Comparison of ENCODE assay signal across 8 mouse cellular contexts in the genomic region with DNA sequence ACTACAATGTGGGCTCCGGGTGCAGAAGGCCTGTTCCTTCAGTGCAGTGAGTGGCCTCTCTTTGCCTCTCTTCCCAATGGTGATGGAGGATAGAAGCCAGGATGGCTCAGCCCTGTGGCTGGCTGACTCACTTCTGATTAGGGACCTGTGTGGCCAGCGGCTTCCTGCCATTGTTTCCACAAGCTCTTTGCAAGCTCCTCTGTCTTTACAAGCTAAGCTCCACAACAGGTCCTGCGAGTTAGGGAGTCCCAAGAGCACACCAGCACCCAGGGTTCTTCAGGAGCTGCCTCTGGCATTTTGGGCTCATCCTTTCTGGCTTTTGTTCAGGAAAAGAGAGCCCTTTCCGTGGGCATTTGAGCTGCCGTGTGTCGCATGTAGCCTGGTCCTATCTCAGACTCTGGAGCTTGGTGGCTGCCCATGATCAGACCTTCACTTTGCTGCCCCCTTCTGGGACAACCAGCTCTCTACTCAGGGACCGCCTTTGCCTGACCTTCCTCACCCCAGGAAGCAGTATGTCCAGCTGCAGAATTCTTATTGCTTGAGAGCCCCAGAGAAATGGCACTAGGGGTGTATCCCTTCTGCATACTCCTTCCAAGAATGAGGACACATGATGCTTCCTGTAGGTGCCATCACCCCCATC.
A peak's percentile ranks its signal among the peaks of the same experiment; 100 is the strongest.
DNase-seq lines count a peak whose midpoint lies in the region.

No protein-coding gene starts in this region.

- DNase-seq in Muller cell, postnatal 12 days (ENCODE audit: inconsistent ontology term) = peak; percentile 84
- DNase-seq in cerebellum, adult 18-20 months = peak; percentile 88 to 89
- DNase-seq in forelimb bud, embryonic 11.5 days (ENCODE audit: low read depth, low spot score) = peak; percentile 57
- peak; percentile 90 for DNase-seq in heart, postnatal 4 days
- peak; percentile 55 to 66 for DNase-seq in layer of hippocampus, postnatal 25 days (ENCODE audit: extremely low spot score in 1 of 2, low spot score in 1 of 2)
- DNase-seq in lung, postnatal 14 days = peak; percentile 91
- DNase-seq in retina, adult 2 months (ENCODE audit: low read depth, low spot score) = peak; percentile 32
- peak; percentile 79 to 82 for DNase-seq in thymus, postnatal 36 days

Comparison
In these comparisons a context has a peak if more than half of its experiments do, and no peak if none do; other contexts are left out.
1. Peak in every context shown above with its lines: DNase-seq.
2. DNase-seq: peak in every context shown above with its lines; median percentile 91 in lung, postnatal 14 days; 90 in heart, postnatal 4 days; 88 in cerebellum, adult 18-20 months; 84 in Muller cell, postnatal 12 days; 80 in thymus, postnatal 36 days; 60 in layer of hippocampus, postnatal 25 days; 57 in forelimb bud, embryonic 11.5 days; 32 in retina, adult 2 months.